Mouse (Mus musculus): ENCODE results near the gene Syngr1. TPM values are rescaled to one million over a fixed set of nuclear protein-coding genes. Genes with fewer than 3 reads are reported as not detected.

Syngr1 gene
- polyA plus RNA-seq, 1 experiment from 2014 or later: 14.9 TPM

DNA sequence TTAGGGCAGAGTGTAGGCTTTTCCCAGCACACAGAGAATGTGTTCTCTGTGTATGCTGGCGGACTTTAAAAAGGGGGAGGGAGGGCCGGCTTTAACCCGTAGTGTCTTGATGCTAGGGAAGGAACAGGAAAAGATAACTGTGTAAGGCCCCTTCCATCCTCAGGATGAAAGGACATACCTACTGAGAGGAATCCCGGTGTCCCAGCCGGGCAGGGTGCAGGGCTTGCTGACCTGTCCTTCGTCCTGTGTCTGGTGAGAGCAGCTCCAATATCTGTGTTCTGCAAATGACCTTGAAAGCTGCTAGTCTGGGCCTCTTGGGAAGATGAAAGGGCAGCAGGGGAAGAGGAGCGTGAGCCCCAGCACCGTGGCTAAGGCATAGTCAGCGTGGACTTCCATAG, 43.3 kb downstream of the Syngr1 start:
- Histone ChIP-seq H3K4me3 (ENCODE audit: low read depth, low read length) (peak overlapping the region; percentile 73), H3K4me2 (peak overlapping the region; percentile 73), H3K27ac (ENCODE audit: low read depth) (peak overlapping the region; percentile 99), H3K36me3 (ENCODE audit: insufficient read depth) (0 out of 2 replicates have a peak, but pooled peaks cover 7% of the 10 kb centered on the region), H3K9ac (peak overlapping the region; percentile 84), H3K9me3 (ENCODE audit: low read depth, low read length) (no peaks in the 10 kb centered on the region), H3K27me3 (ENCODE audit: insufficient read depth, low read length) (no peaks in the 10 kb centered on the region), H3K4me1 (ENCODE audit: insufficient read depth) (peaks cover 5% of the 10 kb centered on the region; the same call in 1 of the 2 replicates)
- no peak for DNase-seq
- TF ChIP-seq CTCF (IDR thresholded peaks at IDR 0.05; ENCODE audit: low read depth): no peak
- WGBS: 51% methylated on average over 9 of the region's 9 CpGs
- no peak for ATAC-seq (ENCODE audit: insufficient read depth)

DNA sequence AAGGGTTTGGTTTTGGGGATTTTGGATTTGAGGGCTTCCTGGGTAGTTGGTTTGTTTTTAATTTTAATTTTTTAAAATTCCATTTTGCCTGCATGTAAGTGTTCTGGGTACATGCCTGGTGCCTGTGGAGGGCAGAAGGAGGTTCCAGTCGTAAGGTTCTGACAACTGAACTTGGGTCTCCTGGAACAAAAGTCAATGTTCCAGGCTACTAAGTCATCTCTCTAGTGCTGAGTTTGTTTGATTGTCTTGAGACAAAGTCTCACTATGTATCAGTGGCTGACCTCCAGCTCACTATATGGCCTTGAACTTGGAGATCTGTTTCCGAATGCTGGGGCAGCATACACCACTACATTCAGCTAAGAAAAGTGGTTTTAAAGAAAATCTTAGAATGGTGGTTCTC, 44.4 kb downstream of the Syngr1 start:
- H3K4me1 ChIP-seq (ENCODE audit: insufficient read depth): peaks cover 5% of the 10 kb centered on the region; the same call in 1 of the 2 replicates
- H3K9me3 ChIP-seq (ENCODE audit: low read depth, low read length): no peaks in the 10 kb centered on the region
- TF ChIP-seq CTCF (IDR thresholded peaks at IDR 0.05; ENCODE audit: low read depth): no peak
- peaks cover 11% of the 10 kb centered on the region; the same call in 1 of the 2 replicates for H3K36me3 ChIP-seq (ENCODE audit: insufficient read depth)
- H3K27ac ChIP-seq (ENCODE audit: low read depth): no peak overlapping the region
- no peak overlapping the region for H3K9ac ChIP-seq
- no peak for DNase-seq
- 95% methylated on average over 2 of the region's 2 CpGs for WGBS
- H3K4me2 ChIP-seq: no peak overlapping the region
- H3K4me3 ChIP-seq (ENCODE audit: low read depth, low read length): no peak overlapping the region
- no peaks in the 10 kb centered on the region for H3K27me3 ChIP-seq (ENCODE audit: insufficient read depth, low read length)
- no peak for ATAC-seq (ENCODE audit: insufficient read depth)

GRCm38 (mm10) chr15:80136645-80137044, 45.5 kb downstream of the Syngr1 start:
- no peak overlapping the region for H3K27ac ChIP-seq (ENCODE audit: low read depth)
- TF ChIP-seq CTCF (IDR thresholded peaks at IDR 0.05; ENCODE audit: low read depth): no peak
- ATAC-seq (ENCODE audit: insufficient read depth): no peak
- H3K4me1 ChIP-seq (ENCODE audit: insufficient read depth): peaks cover 5% of the 10 kb centered on the region; the same call in 1 of the 2 replicates
- H3K9ac ChIP-seq: no peak overlapping the region
- no peaks in the 10 kb centered on the region for H3K9me3 ChIP-seq (ENCODE audit: low read depth, low read length)
- no peak overlapping the region for H3K4me3 ChIP-seq (ENCODE audit: low read depth, low read length)
- DNase-seq: no peak
- no peak overlapping the region for H3K4me2 ChIP-seq
- WGBS: 85% methylated on average over 3 of the region's 3 CpGs
- H3K27me3 ChIP-seq (ENCODE audit: insufficient read depth, low read length): no peaks in the 10 kb centered on the region
- H3K36me3 ChIP-seq (ENCODE audit: insufficient read depth): peaks cover 19% of the 10 kb centered on the region

DNA sequence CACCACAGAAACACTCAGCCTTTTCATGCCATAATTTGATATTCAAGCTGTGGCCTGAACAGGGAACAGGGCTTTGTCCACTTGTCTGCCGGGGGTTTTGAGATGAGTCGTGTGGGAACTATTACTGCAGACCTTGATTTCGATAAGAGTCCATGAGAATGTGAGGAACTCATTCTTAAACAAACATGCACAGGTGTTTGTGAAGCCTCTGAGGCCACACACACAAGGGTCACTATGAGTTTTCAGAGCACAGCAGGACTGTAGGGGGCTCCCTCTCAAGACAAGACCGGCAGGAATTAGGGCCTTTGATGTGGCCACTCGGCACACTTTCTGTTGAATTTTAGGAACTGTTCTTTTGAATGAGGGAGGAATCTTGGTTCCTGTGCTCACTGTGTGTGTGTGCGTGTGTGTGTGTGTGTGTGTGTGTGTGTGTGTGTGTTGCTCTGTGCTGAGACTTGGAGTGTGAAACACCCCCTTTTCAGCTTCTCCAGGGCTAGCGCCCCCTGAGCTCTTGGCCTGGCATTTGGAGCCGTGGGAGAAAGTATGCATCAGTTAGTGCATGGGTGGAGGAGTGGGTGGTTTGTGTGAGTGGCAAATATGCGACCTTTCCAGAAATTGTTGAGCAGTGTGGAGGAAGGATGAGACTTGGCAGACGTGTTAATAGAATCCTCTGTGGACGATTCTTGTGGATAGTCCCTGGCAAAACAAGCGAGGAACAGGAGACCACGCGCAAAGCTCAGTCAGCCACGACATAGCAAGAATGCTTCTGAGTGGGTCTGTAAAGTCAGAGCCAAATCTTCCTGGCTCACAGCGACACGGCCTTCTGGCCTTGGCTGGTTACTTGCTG, 47.0 kb downstream of the Syngr1 start:
- WGBS: 56% methylated on average over 17 of the region's 17 CpGs
- Histone ChIP-seq H3K27me3 (ENCODE audit: insufficient read depth, low read length) (no peaks in the 10 kb centered on the region), H3K4me2 (no peak overlapping the region), H3K9ac (no peak overlapping the region; the same call in 1 of the 2 replicates), H3K27ac (ENCODE audit: low read depth) (peak overlapping the region; percentile 34; the same call in 1 of the 2 replicates), H3K4me3 (ENCODE audit: low read depth, low read length) (no peak overlapping the region), H3K36me3 (ENCODE audit: insufficient read depth) (peaks cover 31% of the 10 kb centered on the region), H3K9me3 (ENCODE audit: low read depth, low read length) (no peaks in the 10 kb centered on the region; the same call in 1 of the 2 replicates), H3K4me1 (ENCODE audit: insufficient read depth) (peaks cover 5% of the 10 kb centered on the region; the same call in 1 of the 2 replicates)
- no peak for ATAC-seq (ENCODE audit: insufficient read depth)
- peak; percentile 17 for DNase-seq
- TF ChIP-seq CTCF (IDR thresholded peaks at IDR 0.05; ENCODE audit: low read depth): peak; percentile 23; the same call in 1 of the 2 replicates

- no peak overlapping the region for H3K9ac ChIP-seq
- no peak overlapping the region for H3K27ac ChIP-seq (ENCODE audit: low read depth)
- no peak overlapping the region for H3K4me3 ChIP-seq (ENCODE audit: low read depth, low read length)
- WGBS: 83% methylated on average over 2 of the region's 2 CpGs
- no peaks in the 10 kb centered on the region; the same call in 1 of the 2 replicates for H3K9me3 ChIP-seq (ENCODE audit: low read depth, low read length)
- H3K36me3 ChIP-seq (ENCODE audit: insufficient read depth): peaks cover 43% of the 10 kb centered on the region
- no peak for TF ChIP-seq CTCF (IDR thresholded peaks at IDR 0.05; ENCODE audit: low read depth)
- DNase-seq (no peak), ATAC-seq (ENCODE audit: insufficient read depth) (no peak)
- no peaks in the 10 kb centered on the region for H3K27me3 ChIP-seq (ENCODE audit: insufficient read depth, low read length)
- H3K4me2 ChIP-seq: no peak overlapping the region
- H3K4me1 ChIP-seq (ENCODE audit: insufficient read depth): no peaks in the 10 kb centered on the region
Observed at GRCm38 (mm10) chr15:80140302-80140701, 49.2 kb downstream of the Syngr1 start.

- no peak overlapping the region for H3K4me2 ChIP-seq
- no peak for TF ChIP-seq CTCF (IDR thresholded peaks at IDR 0.05; ENCODE audit: low read depth)
- no peaks in the 10 kb centered on the region for H3K27me3 ChIP-seq (ENCODE audit: insufficient read depth, low read length)
- H3K9me3 ChIP-seq (ENCODE audit: low read depth, low read length): no peaks in the 10 kb centered on the region; the same call in 1 of the 2 replicates
- ATAC-seq (ENCODE audit: insufficient read depth) (no peak), DNase-seq (no peak)
- no peak overlapping the region for H3K4me3 ChIP-seq (ENCODE audit: low read depth, low read length)
- H3K4me1 ChIP-seq (ENCODE audit: insufficient read depth): no peaks in the 10 kb centered on the region
- H3K27ac ChIP-seq (ENCODE audit: low read depth): no peak overlapping the region
- H3K36me3 ChIP-seq (ENCODE audit: insufficient read depth): peaks cover 43% of the 10 kb centered on the region
- no peak overlapping the region for H3K9ac ChIP-seq
- WGBS: 77% methylated on average over 3 of the region's 3 CpGs
Observed at GRCm38 (mm10) chr15:80140878-80141277, 49.7 kb downstream of the Syngr1 start.

DNA sequence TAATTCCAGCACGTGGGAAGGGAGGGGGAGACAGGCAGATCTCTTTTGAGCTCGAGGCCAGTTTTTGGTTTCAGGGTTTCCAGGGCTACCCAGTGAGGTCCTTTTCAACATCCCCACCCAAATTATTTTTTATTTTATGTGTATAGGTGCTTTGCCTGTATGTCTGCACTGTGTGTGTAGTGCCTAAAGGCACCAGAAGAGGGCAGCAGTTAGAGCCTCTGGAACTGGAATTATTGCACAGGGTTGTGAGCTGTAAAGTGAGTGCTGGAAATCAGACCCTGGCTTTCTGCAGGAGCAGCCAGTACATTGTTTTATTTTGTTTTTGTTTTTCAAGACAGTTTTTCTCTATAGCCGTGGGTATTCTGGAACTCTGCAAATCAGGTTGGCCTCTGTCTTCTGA, 51.0 kb downstream of the Syngr1 start:
- Histone ChIP-seq H3K4me1 (ENCODE audit: insufficient read depth) (no peaks in the 10 kb centered on the region), H3K27ac (ENCODE audit: low read depth) (no peak overlapping the region), H3K27me3 (ENCODE audit: insufficient read depth, low read length) (no peaks in the 10 kb centered on the region), H3K36me3 (ENCODE audit: insufficient read depth) (peaks cover 36% of the 10 kb centered on the region), H3K9ac (no peak overlapping the region), H3K4me3 (ENCODE audit: low read depth, low read length) (no peak overlapping the region), H3K9me3 (ENCODE audit: low read depth, low read length) (no peaks in the 10 kb centered on the region; the same call in 1 of the 2 replicates), H3K4me2 (no peak overlapping the region)
- WGBS: 86% methylated on average over 3 of the region's 3 CpGs
- ATAC-seq (ENCODE audit: insufficient read depth) (no peak), DNase-seq (no peak)
- TF ChIP-seq CTCF (IDR thresholded peaks at IDR 0.05; ENCODE audit: low read depth): peak; percentile 42

All from lung, embryonic 14.5 days (tissue).